Mouse (Mus musculus): Measurements from ENCODE around the gene Zscan22. TPM values are rescaled to one million over a fixed set of nuclear protein-coding genes. Genes with fewer than 3 reads are reported as not detected.
"Not testable (repeated sequence)": the region's sequence is repeated elsewhere in the genome, so short reads cannot be mapped to it uniquely, and the experiment has no call there.

Zscan22 gene
- total and polyA plus RNA-seq, 2 experiments from 2014 or later: 2.5 to 7.7 TPM

GRCm38 (mm10) chr7:12927191-12927680 is 29.6 kb downstream of the Zscan22 start, which contains the start of gene Rnf225:
Gene Rnf225 (plus strand): TSS chr7:12927416.
- no peaks in the 10 kb centered on the region for H3K27me3 ChIP-seq (ENCODE audit: insufficient read depth, low read length)
- TF ChIP-seq CTCF (IDR thresholded peaks at IDR 0.05; ENCODE audit: low read depth): no peak
- H3K4me3 ChIP-seq (ENCODE audit: low read length): peak within 1 kb of the TSS; percentile 31
- H3K36me3 ChIP-seq (ENCODE audit: insufficient read depth, low read length): peaks cover 32% of the 10 kb centered on the region
- H3K4me2 ChIP-seq (ENCODE audit: low read depth, low read length): peak within 1 kb of the TSS; percentile 58
- H3K9ac ChIP-seq (replicated peaks; ENCODE audit: low read length): peak within 1 kb of the TSS; percentile 43
- 30% methylated on average over 8 of the region's 8 CpGs for WGBS
- H3K9me3 ChIP-seq (ENCODE audit: low read length): no peaks in the 10 kb centered on the region
- peaks cover 12% of the 10 kb centered on the region for H3K4me1 ChIP-seq (ENCODE audit: insufficient read depth, low read length)
- DNase-seq (ENCODE audit: low spot score) (no peak), ATAC-seq (no peak)
- no peak within 1 kb of the TSS for H3K27ac ChIP-seq

DNA sequence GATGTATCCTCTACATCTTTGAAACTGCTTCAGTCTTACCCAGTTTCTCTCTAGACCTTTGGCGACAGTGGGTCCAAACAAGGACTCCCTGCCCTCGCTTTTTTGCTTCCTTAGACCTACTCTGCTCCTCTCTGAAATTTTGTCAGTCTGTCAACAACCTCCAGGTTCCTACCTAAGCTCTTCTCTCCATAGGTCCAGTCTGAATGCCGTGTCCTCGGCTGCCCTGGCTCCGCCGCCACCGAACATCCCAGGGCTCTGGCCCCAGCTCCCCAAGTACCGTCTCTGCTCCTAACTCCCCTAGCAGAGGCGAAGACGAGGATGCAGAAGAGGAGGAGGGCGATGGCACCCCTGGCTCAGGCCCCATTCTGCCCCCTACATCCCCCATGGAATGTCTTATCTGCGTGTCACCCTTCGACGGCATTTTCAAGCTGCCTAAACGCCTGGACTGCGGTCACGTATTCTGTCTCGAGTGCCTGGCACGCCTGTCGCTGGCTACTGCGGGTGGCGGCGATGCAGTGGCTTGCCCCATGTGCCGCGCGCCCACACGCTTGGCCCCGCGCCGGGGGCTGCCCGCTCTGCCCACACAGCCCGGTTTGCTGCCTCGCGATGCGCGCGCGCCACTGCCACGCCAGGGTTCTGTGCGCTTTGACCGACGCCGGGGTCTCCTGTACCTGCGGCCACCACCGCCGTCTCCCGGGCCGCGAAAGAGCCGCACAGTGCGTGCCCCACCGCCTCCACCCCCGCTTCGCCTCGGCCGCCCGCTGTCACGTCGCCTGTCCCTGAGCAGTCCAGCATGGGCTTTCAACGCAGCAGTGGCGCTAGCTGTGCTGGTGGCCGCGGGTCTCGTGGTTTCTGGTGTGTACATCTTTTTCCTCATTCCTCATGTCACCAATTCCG is 30.3 kb downstream of the Zscan22 start:
- TF ChIP-seq CTCF (IDR thresholded peaks at IDR 0.05; ENCODE audit: low read depth): no peak
- no peaks in the 10 kb centered on the region for H3K9me3 ChIP-seq (ENCODE audit: low read length)
- ATAC-seq: peak; percentile 60
- WGBS: 3% methylated on average over 59 of the region's 65 CpGs
- peak overlapping the region; percentile 58 for H3K4me2 ChIP-seq (ENCODE audit: low read depth, low read length)
- no peak overlapping the region for H3K27ac ChIP-seq
- H3K4me1 ChIP-seq (ENCODE audit: insufficient read depth, low read length): peaks cover 8% of the 10 kb centered on the region
- peak overlapping the region; percentile 31 for H3K4me3 ChIP-seq (ENCODE audit: low read length)
- H3K27me3 ChIP-seq (ENCODE audit: insufficient read depth, low read length): no peaks in the 10 kb centered on the region
- DNase-seq (ENCODE audit: low spot score): peak; percentile 46
- peaks cover 32% of the 10 kb centered on the region for H3K36me3 ChIP-seq (ENCODE audit: insufficient read depth, low read length)
- peak overlapping the region; percentile 43 for H3K9ac ChIP-seq (replicated peaks; ENCODE audit: low read length)

- WGBS: 59% methylated on average over 4 of the region's 4 CpGs
- Histone ChIP-seq H3K27me3 (ENCODE audit: insufficient read depth, low read length) (no peaks in the 10 kb centered on the region), H3K27ac (no peak overlapping the region), H3K4me1 (ENCODE audit: insufficient read depth, low read length) (no peaks in the 10 kb centered on the region), H3K4me3 (ENCODE audit: low read length) (no peak overlapping the region), H3K36me3 (ENCODE audit: insufficient read depth, low read length) (no peaks in the 10 kb centered on the region), H3K9ac (replicated peaks; ENCODE audit: low read length) (no peak overlapping the region), H3K4me2 (ENCODE audit: low read depth, low read length) (no peak overlapping the region), H3K9me3 (ENCODE audit: low read length) (no peaks in the 10 kb centered on the region)
- no peak for DNase-seq (ENCODE audit: low spot score)
- no peak for TF ChIP-seq CTCF (IDR thresholded peaks at IDR 0.05; ENCODE audit: low read depth)
- ATAC-seq: no peak
Observed at GRCm38 (mm10) chr7:12933615-12934140, 36.1 kb downstream of the Zscan22 start.

DNA sequence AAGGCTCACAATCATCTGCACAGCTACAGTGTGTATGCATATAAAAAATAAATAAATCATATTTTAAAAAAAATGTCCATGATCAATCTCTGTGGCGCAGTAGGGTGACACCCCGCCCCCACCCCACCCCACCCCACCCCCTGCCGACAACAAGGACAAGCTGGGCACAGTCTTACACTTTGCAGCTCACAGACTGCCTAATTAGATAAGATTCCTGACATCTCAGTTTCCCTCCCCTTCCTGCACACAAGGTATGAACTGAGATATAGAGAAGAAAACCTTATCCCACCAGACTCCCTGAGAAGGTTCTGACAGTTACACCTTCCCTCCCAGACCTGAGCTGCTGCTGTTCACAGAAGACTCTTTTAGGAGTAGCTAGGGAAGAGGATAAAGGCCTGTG is 37.2 kb downstream of the Zscan22 start:
- no peak overlapping the region for H3K4me2 ChIP-seq (ENCODE audit: low read depth, low read length)
- WGBS: 88% methylated on average over 3 of the region's 3 CpGs
- no peak overlapping the region for H3K27ac ChIP-seq
- H3K9me3 ChIP-seq (ENCODE audit: low read length): no peaks in the 10 kb centered on the region
- DNase-seq (ENCODE audit: low spot score): no peak
- H3K9ac ChIP-seq (replicated peaks; ENCODE audit: low read length): no peak overlapping the region
- no peaks in the 10 kb centered on the region for H3K4me1 ChIP-seq (ENCODE audit: insufficient read depth, low read length)
- H3K27me3 ChIP-seq (ENCODE audit: insufficient read depth, low read length): no peaks in the 10 kb centered on the region
- no peak for ATAC-seq
- H3K4me3 ChIP-seq (ENCODE audit: low read length): no peak overlapping the region
- TF ChIP-seq CTCF (IDR thresholded peaks at IDR 0.05; ENCODE audit: low read depth): no peak
- no peaks in the 10 kb centered on the region for H3K36me3 ChIP-seq (ENCODE audit: insufficient read depth, low read length)

DNA sequence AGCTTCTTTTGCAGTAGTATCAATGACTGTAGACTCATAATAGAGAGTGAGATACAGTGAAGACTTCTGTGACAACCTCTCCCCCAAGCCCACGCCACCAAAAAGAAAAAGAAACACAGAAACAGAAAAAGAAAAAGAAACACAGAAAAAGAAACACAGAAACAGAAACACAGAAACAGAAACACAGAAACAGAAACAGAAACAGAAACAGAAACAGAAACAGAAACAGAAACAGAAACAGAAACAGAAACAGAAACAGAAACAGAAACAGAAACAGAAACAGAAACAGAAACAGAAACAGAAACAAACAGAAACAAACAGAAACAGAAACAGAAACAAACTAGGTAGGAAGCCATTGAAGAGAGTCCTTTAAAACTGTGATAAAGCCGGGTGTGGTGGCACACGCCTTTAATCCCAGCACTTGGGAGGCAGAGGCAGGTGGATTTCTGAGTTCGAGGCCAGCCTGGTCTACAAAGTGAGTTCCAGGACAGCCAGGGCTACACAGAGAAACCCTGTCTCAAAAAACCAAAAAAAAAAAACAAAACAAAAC is 39.7 kb downstream of the Zscan22 start:
- not testable (repeated sequence) for H3K27ac ChIP-seq; H3K9me3 ChIP-seq (ENCODE audit: low read length); H3K4me1 ChIP-seq (ENCODE audit: insufficient read depth, low read length); H3K27me3 ChIP-seq (ENCODE audit: insufficient read depth, low read length); ATAC-seq; H3K36me3 ChIP-seq (ENCODE audit: insufficient read depth, low read length); H3K4me2 ChIP-seq (ENCODE audit: low read depth, low read length); H3K4me3 ChIP-seq (ENCODE audit: low read length); DNase-seq (ENCODE audit: low spot score); H3K9ac ChIP-seq (replicated peaks; ENCODE audit: low read length)
- WGBS: 94% methylated on average over 4 of the region's 4 CpGs

DNA sequence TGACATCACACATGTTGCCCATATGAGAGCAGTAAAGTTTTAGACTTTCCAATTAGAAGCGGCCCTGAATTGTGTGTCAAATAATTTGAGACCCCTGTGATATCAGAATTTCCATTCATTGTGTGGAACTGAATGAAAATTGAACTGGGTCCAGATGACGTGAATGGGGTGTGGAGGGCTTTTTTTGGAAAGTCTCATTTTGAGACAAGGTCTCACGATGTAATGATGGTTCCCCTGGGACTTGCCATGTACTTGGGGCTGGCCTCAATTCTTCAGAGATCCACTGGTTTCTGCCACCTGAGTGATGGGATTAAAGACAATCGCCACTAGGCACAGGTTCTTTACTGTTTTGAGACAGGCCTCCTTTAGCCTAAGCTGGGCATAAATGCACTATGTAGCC is 43.0 kb downstream of the Zscan22 start:
- no peak for TF ChIP-seq CTCF (IDR thresholded peaks at IDR 0.05; ENCODE audit: low read depth)
- H3K4me1 ChIP-seq (ENCODE audit: insufficient read depth, low read length): no peaks in the 10 kb centered on the region
- no peaks in the 10 kb centered on the region for H3K27me3 ChIP-seq (ENCODE audit: insufficient read depth, low read length)
- H3K9ac ChIP-seq (replicated peaks; ENCODE audit: low read length): no peak overlapping the region
- H3K36me3 ChIP-seq (ENCODE audit: insufficient read depth, low read length): no peaks in the 10 kb centered on the region
- H3K4me3 ChIP-seq (ENCODE audit: low read length): no peak overlapping the region
- no peak for DNase-seq (ENCODE audit: low spot score)
- no peak for ATAC-seq
- no peaks in the 10 kb centered on the region for H3K9me3 ChIP-seq (ENCODE audit: low read length)
- H3K4me2 ChIP-seq (ENCODE audit: low read depth, low read length): no peak overlapping the region
- H3K27ac ChIP-seq: no peak overlapping the region
- 86% methylated on average over 4 of the region's 4 CpGs for WGBS
